Mouse (Mus musculus) embryonic fibroblast, embryonic 13.5 days (primary cell): ENCODE data around the gene Rnf150. TPM values are rescaled to one million over a fixed set of nuclear protein-coding genes. Genes with fewer than 3 reads are reported as not detected.
A peak's percentile ranks its signal among the peaks of the same experiment; 100 is the strongest.

Experiments
- H3K27ac ChIP-seq: 2 replicates; pipeline ENCODE4 v1.5.1; 2012; ENCODE audit warnings: low read length, control low read depth, inconsistent platforms; ENCODE audit not compliant: insufficient read depth
- H3K4me1 ChIP-seq: 2 replicates; pipeline ENCODE4 v1.6.1; 2011; ENCODE audit warnings: low read length; ENCODE audit not compliant: control insufficient read depth, insufficient read depth
- H3K4me3 ChIP-seq: 2 replicates; pipeline ENCODE4 v1.5.1; 2011; ENCODE audit warnings: mild to moderate bottlenecking, control low read depth, low read length; ENCODE audit not compliant: insufficient read depth
- CTCF ChIP-seq: IDR thresholded peaks from 2 replicates; pipeline ENCODE4 v1.5.1; 2011; ENCODE audit warnings: mild to moderate bottlenecking, control low read depth, low read length, moderate library complexity, borderline replicate concordance; ENCODE audit not compliant: insufficient read depth
- POLR2A ChIP-seq: IDR thresholded peaks from 2 replicates; pipeline ENCODE4 v1.6.1; 2011; ENCODE audit warnings: low read depth, mild to moderate bottlenecking, control low read depth, low read length, moderate library complexity
- polyA plus RNA-seq: library from polyadenylated mRNA; stranded (reverse); fragments of >200 nt; gene quantifications from 2 replicates; pipeline ENCODE4 v1.2.4, GENCODE M21; 2011; ENCODE audit warnings: low read depth; ENCODE audit not compliant: missing spikeins, insufficient read length

Rnf150 gene
- polyA plus RNA-seq, 1 experiment = 36.3 TPM

DNA sequence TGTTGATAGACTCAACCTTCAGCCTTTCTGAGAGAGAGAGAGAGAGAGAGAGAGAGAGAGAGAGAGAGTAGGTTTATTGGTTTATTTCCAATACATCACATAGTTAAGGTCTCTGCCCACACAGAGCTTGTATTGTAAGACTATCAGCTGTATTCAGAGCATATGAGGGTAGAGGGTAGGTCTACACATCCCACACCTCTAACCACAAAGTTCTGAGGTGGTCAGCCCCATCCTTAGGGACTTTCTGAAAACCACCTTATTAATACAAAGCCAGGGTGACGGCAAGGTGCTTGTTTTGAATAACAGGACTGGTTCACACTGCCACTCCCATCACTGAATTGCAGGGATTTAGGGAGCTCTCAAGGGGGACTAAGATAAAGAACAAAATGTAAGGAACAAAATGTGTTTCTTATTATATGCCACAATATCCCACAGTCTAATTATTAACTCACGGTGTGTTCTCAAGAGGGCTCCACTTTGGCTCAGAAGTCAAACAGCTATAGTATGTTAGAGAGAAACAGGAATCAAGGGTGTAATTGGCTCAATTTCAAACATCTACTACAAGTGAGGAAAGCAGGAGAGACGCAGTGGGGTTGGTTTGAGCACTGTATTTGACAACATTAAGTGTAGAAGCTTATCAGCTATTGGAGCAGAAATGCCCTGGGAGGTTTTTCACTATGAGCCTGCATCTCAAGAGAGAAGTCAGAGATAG, 132.7 kb downstream of the Rnf150 start:
- Histone ChIP-seq H3K27ac (no peak overlapping the region), H3K4me3 (no peak overlapping the region), H3K4me1 (no peaks in the 10 kb centered on the region)
- TF ChIP-seq CTCF (no peak), POLR2A (no peak)

DNA sequence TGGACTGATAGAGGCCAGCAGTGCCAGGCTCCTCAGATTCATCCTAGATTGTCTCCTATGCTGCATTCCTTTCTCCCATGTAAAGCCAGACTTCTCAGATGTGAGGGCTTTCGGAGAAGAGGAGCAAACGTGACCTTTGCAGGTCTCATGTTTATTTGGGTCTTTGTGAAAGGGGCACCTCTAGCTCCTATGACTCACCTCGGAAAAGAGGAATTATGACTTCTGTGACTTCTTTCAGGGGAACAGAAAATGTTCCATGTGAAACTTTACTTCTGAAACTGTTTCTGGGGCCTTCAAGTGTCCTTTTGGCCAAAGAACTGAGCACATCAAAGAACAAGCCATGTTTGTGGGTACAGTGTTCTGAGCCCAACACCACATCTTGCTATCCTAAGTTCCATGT, 133.7 kb downstream of the Rnf150 start:
- no peak for TF ChIP-seq POLR2A
- TF ChIP-seq CTCF = no peak
- H3K27ac ChIP-seq = no peak overlapping the region
- H3K4me1 ChIP-seq = no peaks in the 10 kb centered on the region
- H3K4me3 ChIP-seq = no peak overlapping the region

DNA sequence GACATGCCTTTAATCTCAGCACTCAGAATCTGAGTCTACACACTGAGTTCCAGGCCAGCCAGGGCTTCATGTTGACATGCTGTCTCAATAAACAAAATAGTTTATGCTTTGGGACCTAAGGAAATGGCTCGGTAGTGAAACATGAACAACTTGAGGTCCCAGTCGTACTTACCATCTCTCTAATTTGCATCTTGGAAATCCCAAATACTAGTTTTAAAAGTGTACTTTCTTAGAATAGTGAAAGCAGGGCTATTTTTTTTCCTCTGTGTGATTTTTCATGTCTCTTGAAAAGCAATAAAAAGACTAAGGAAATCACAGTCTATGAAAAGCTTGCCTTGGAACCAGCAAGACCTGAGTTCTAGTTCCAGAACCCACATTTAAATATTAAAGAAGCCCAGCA, 135.6 kb downstream of the Rnf150 start:
- TF ChIP-seq POLR2A = no peak
- TF ChIP-seq CTCF = no peak
- no peaks in the 10 kb centered on the region for H3K4me1 ChIP-seq
- no peak overlapping the region for H3K27ac ChIP-seq
- no peak overlapping the region for H3K4me3 ChIP-seq

DNA sequence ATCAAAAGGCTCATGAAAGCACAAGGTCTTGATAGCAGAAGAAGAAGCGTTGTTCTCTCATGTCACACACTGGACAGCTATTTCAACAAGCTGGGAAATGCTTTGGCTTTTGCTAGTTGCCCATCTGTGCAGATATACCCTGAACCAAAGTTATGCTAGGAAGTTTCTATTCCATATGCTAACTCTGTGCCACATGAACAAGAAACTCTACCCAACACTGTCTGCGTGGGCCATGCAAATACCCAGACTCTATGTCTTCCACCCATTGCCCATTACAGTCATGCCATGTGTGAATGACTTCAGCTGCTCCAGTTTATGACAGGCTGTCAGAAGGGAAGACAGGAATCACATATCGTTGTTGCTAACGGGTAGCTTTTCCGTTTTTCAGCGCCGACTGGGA, 140.0 kb downstream of the Rnf150 start:
- H3K4me1 ChIP-seq = no peaks in the 10 kb centered on the region
- H3K27ac ChIP-seq = no peak overlapping the region
- no peak for TF ChIP-seq CTCF
- no peak for TF ChIP-seq POLR2A
- no peak overlapping the region for H3K4me3 ChIP-seq

DNA sequence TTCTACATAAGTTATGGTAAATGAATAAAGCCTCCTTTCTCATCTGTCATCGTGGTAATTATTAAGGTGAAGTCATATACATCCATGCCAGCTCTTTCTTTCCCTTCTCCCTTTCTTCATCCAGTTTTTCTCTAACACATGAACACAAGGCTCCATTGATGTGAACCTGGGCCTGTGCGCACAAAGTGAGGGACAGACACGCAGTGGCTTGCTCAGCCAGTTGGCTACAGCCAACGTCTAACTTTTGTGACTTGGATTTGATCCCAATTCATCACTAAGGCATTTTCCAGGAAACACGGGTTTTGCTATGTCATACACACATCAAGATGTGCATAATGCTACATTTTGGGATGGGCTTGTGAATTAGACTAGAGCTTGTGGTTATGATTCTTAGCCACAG, 146.3 kb downstream of the Rnf150 start:
- Histone ChIP-seq H3K4me3 (no peak overlapping the region), H3K4me1 (peaks cover 2% of the 10 kb centered on the region; the same call in 1 of the 2 replicates), H3K27ac (peak overlapping the region; percentile 17; the same call in 1 of the 2 replicates)
- no peak for TF ChIP-seq POLR2A
- no peak for TF ChIP-seq CTCF

DNA sequence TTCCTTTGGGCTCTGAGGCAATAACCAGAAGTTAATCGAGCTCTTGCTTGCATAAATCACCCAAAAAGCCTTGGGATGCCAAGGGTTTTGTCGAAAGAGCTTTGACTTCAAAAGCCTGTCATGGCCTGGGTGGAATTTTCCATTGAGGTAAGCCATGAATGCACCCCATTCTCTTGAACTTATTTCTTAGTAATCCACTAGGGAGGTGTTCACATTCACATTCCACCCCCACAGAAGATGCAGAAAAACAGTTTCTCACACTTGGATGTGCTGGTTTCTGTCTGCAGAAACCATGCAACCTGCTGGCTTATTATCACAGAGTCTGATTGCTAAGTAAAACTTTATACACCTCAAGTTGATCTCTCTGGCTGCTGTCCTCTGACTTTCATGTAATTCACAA, 148.1 kb downstream of the Rnf150 start:
- Histone ChIP-seq H3K4me1 (peaks cover 2% of the 10 kb centered on the region; the same call in 1 of the 2 replicates), H3K27ac (no peak overlapping the region), H3K4me3 (no peak overlapping the region)
- no peak for TF ChIP-seq POLR2A
- no peak for TF ChIP-seq CTCF

DNA sequence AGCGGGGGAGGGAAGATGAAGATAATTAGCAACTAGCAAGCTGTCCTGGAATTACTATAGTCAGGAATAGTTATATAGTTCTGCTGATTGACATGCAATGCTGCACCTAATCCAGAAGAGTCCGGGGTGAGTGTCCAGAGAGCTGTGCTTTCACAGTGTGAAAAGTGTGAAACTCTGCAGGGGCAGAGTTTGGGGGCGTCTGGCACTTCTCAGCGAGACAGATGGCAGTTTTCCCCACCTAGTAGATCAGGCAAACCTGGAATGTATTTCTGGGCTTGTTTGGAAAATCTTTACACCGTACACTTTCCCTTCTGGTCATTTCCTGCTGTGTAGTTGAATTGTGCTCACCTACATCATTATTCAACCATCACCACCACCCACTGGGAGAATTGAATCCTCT, 148.6 kb downstream of the Rnf150 start:
- TF ChIP-seq CTCF (no peak), POLR2A (no peak)
- Histone ChIP-seq H3K4me3 (no peak overlapping the region), H3K27ac (no peak overlapping the region), H3K4me1 (peaks cover 2% of the 10 kb centered on the region; the same call in 1 of the 2 replicates)

DNA sequence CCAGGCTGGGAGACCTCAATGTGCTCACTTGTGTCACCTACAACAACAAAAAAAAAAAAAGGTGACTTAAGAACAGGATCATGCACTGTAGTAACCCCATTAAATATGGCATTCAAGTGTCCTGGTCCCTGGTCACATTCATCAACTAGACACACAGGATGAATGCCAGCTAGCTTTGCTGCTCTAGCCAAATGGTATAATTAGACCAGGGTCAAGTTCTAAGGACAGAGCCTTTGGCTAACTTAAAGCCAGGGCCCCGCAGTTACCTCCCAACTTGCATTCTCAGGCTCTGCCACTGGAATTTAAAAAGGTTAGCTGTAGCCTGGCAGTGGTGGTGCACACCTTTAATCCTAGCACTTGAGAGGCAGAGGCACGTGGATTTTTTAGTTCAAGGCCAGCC, 165.1 kb downstream of the Rnf150 start:
- Histone ChIP-seq H3K4me1 (0 out of 2 replicates have a peak, but pooled peaks cover 5% of the 10 kb centered on the region), H3K4me3 (no peak overlapping the region), H3K27ac (no peak overlapping the region)
- no peak for TF ChIP-seq CTCF
- no peak for TF ChIP-seq POLR2A

DNA sequence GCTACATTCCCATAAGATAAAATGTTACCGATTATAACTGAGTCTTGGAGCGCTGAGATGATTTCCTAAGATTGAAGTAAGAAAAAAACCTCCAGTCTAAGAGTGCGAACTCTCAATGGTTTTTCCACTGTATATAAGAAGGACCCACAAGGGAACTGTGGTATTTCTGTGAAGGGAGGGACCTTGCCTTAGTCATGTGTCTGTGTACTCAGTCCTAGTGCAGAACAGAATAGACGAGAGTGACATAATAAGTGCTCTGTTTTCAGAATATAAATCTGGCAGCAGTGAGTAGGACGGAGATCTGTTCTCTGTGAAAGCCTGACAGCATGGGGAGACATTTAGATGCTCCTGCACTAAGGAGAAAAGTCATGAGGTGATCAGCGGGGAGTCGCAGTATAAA, 169.6 kb downstream of the Rnf150 start:
- Histone ChIP-seq H3K27ac (no peak overlapping the region), H3K4me1 (0 out of 2 replicates have a peak, but pooled peaks cover 5% of the 10 kb centered on the region), H3K4me3 (no peak overlapping the region)
- TF ChIP-seq CTCF (no peak), POLR2A (no peak)

DNA sequence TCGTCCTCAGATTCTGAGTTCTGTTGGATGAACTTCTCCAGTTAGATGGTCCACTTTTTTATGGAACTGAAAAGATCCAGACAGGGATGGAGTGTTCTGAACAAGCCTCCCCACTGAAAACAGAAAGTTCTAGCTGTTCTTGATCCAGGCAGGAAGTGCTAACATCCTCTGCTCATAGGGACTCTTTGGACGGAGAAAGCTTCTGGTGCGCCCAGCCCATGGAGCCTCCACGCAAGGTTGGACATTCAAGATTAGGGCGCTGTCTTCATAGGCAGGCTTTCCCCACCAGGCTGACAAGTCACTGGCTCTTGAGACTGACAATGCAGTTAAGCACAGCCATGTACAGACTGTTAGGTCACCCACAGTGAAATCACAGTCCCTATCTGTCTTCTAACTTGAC, 172.0 kb downstream of the Rnf150 start:
- Histone ChIP-seq H3K4me3 (no peak overlapping the region), H3K27ac (no peak overlapping the region), H3K4me1 (0 out of 2 replicates have a peak, but pooled peaks cover 5% of the 10 kb centered on the region)
- TF ChIP-seq CTCF (no peak), POLR2A (no peak)
